Mouse (Mus musculus): ENCODE measurements around the gene Zrsr2.

- peak; percentile 27; the same call in 1 of the 2 replicates for TF ChIP-seq CTCF (IDR thresholded peaks at IDR 0.05; ENCODE audit: borderline replicate concordance, insufficient read depth, low read length)
- TF ChIP-seq POLR2A (IDR thresholded peaks at IDR 0.05; ENCODE audit: low read depth, low read length) = no peak
Measured at GRCm38 (mm10) chrX:163912791-163913190, 45.7 kb downstream of the Zrsr2 start.
